Mouse (Mus musculus) right cerebral cortex, postnatal 4 days (tissue): ENCODE measurements around the gene Tbx10.
A peak's percentile ranks its signal among the peaks of the same experiment; 100 is the strongest.
"Not testable (repeated sequence)": the region's sequence is repeated elsewhere in the genome, so short reads cannot be mapped to it uniquely, and the experiment has no call there.

Source experiments
- DNase-seq: peaks from one replicate; pipeline ENCODE4 v3.0.0-alpha.2; 2022

Gene Tbx10

DNA sequence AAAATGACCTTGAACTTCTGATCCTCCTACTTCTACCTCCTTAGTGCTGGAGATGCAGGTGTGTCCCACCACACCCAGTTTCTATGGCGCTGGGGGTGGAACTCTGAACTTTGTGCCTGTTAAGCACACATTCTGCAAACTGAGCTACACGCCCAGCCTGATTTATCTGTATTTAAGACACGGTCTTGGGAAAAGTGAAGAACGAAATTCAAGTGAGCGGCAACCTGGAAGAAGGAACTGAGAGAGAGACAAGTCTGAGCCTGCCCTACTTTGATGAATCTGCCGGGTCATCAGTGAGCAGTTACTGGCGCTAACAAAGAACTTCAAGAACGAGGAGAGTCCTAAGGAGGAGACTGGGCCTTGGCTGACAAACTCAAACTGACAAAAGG is 54.3 kb downstream of the Tbx10 start:
- DNase-seq: no peak

- peak; percentile 87 for DNase-seq
Measured at GRCm38 (mm10) chr19:4047859-4048258, 55.3 kb downstream of the Tbx10 start.

DNA sequence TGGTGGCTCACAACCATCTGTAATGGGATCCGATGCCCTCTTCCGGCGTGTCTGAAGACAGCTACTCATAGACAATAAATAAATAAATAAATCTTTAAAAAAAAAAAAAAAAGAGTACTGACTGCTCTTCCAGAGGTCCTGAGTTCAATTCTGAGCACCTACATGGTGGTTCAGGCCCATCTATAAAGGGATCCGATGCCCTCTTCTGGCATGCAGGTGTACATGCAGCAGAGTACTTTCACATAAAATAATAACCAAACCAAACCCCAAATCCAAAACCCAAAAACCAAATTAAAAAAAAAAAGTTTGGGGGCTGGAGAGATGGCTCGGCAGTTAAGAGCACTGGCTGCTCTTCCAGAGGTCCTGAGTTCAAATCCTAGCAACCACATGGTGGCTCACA is 56.5 kb downstream of the Tbx10 start:
- not testable (repeated sequence) for DNase-seq
